Mouse (Mus musculus) heart, postnatal 0 days (tissue): ENCODE results near the gene Tgm4.

Experiments used
- CTCF ChIP-seq: IDR thresholded peaks from 2 replicates; pipeline ENCODE4 v1.5.1; 2016; ENCODE audit warnings: antibody characterized with exemption, control low read depth, low read depth
- EP300 ChIP-seq: IDR thresholded peaks from 2 replicates; pipeline ENCODE4 v1.6.1; 2016; ENCODE audit warnings: antibody characterized with exemption, low read depth

GRCm38 (mm10) chr9:123060172-123060571 is 25.6 kb downstream of the Tgm4 start:
- TF ChIP-seq CTCF (no peak), EP300 (no peak)
